Mouse (Mus musculus): ENCODE data around the gene Fam187a. TPM values are rescaled to one million over a fixed set of nuclear protein-coding genes. Genes with fewer than 3 reads are reported as not detected.
A peak's percentile ranks its signal among the peaks of the same experiment; 100 is the strongest.

Fam187a gene
- polyA plus RNA-seq, 1 experiment from 2014 or later: not detected

- H3K4me2 ChIP-seq (ENCODE audit: low read depth, low read length): no peak overlapping the region
- no peak overlapping the region for H3K27ac ChIP-seq (ENCODE audit: low read length)
- no peak overlapping the region for H3K9ac ChIP-seq (ENCODE audit: low read depth, low read length)
- peaks cover 8% of the 10 kb centered on the region for H3K27me3 ChIP-seq (ENCODE audit: control insufficient read depth, insufficient read depth, low read depth, low read length)
- H3K36me3 ChIP-seq (ENCODE audit: control insufficient read depth, insufficient read depth): no peaks in the 10 kb centered on the region
- H3K4me3 ChIP-seq (ENCODE audit: low read depth, low read length): no peak overlapping the region
- peaks cover 21% of the 10 kb centered on the region for H3K4me1 ChIP-seq (ENCODE audit: control insufficient read depth, low read depth, low read length)
- no peak for ATAC-seq (ENCODE audit: low read depth)
- WGBS (ENCODE audit: insufficient replicate concordance): 69% methylated on average over 5 of the region's 5 CpGs
- H3K9me3 ChIP-seq (replicated peaks; ENCODE audit: control insufficient read depth, low read length): no peaks in the 10 kb centered on the region
Measured at GRCm38 (mm10) chr11:102887433-102887832, 2.5 kb downstream of the Fam187a start.

- Histone ChIP-seq H3K27ac (ENCODE audit: low read length) (no peak overlapping the region), H3K27me3 (ENCODE audit: control insufficient read depth, insufficient read depth, low read depth, low read length) (peaks cover 9% of the 10 kb centered on the region; the same call in 1 of the 2 replicates), H3K9me3 (replicated peaks; ENCODE audit: control insufficient read depth, low read length) (no peaks in the 10 kb centered on the region), H3K36me3 (ENCODE audit: control insufficient read depth, insufficient read depth) (no peaks in the 10 kb centered on the region), H3K9ac (ENCODE audit: low read depth, low read length) (no peak overlapping the region), H3K4me1 (ENCODE audit: control insufficient read depth, low read depth, low read length) (peaks cover 27% of the 10 kb centered on the region), H3K4me2 (ENCODE audit: low read depth, low read length) (no peak overlapping the region), H3K4me3 (ENCODE audit: low read depth, low read length) (no peak overlapping the region)
- 47% methylated on average over 3 of the region's 3 CpGs for WGBS (ENCODE audit: insufficient replicate concordance)
- ATAC-seq (ENCODE audit: low read depth): no peak
Measured at GRCm38 (mm10) chr11:102888135-102888534, 3.2 kb downstream of the Fam187a start.

DNA sequence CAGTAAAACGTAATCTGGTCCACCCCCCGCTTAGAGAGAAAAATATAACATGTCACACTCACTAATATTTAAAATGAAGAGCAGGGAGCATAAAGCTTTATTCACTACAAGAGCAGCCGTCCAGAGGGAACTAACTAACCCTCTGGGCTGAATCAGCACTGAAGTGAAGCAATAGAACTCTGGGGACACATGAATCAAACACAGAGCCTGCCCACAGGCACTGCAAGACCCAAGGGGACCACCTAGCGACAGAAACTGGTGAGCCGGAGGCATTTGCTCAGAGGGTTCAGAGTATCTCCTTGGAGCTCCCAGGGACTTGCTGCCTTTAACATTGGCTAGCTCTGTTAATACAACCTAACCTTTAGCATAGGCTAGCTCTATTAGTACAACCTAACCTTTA is 5.1 kb downstream of the Fam187a start:
- H3K4me3 ChIP-seq (ENCODE audit: low read depth, low read length): no peak overlapping the region
- WGBS (ENCODE audit: insufficient replicate concordance): 77% methylated on average over 5 of the region's 5 CpGs
- no peak overlapping the region for H3K4me2 ChIP-seq (ENCODE audit: low read depth, low read length)
- H3K36me3 ChIP-seq (ENCODE audit: control insufficient read depth, insufficient read depth): no peaks in the 10 kb centered on the region
- peaks cover 37% of the 10 kb centered on the region for H3K4me1 ChIP-seq (ENCODE audit: control insufficient read depth, low read depth, low read length)
- H3K9ac ChIP-seq (ENCODE audit: low read depth, low read length): no peak overlapping the region
- no peak overlapping the region for H3K27ac ChIP-seq (ENCODE audit: low read length)
- peaks cover 12% of the 10 kb centered on the region; the same call in 1 of the 2 replicates for H3K27me3 ChIP-seq (ENCODE audit: control insufficient read depth, insufficient read depth, low read depth, low read length)
- H3K9me3 ChIP-seq (replicated peaks; ENCODE audit: control insufficient read depth, low read length): no peaks in the 10 kb centered on the region
- no peak for ATAC-seq (ENCODE audit: low read depth)

- peaks cover 49% of the 10 kb centered on the region for H3K4me1 ChIP-seq (ENCODE audit: control insufficient read depth, low read depth, low read length)
- H3K27ac ChIP-seq (ENCODE audit: low read length): peak overlapping the region; percentile 95
- ATAC-seq (ENCODE audit: low read depth): peak; percentile 72
- 5% methylated on average over 43 of the region's 43 CpGs for WGBS (ENCODE audit: insufficient replicate concordance)
- H3K36me3 ChIP-seq (ENCODE audit: control insufficient read depth, insufficient read depth): no peaks in the 10 kb centered on the region
- peak overlapping the region; percentile 83 for H3K4me2 ChIP-seq (ENCODE audit: low read depth, low read length)
- H3K27me3 ChIP-seq (ENCODE audit: control insufficient read depth, insufficient read depth, low read depth, low read length): peaks cover 6% of the 10 kb centered on the region; the same call in 1 of the 2 replicates
- H3K4me3 ChIP-seq (ENCODE audit: low read depth, low read length): peak overlapping the region; percentile 72
- H3K9me3 ChIP-seq (replicated peaks; ENCODE audit: control insufficient read depth, low read length): no peaks in the 10 kb centered on the region
- H3K9ac ChIP-seq (ENCODE audit: low read depth, low read length): peak overlapping the region; percentile 69
Measured at GRCm38 (mm10) chr11:102893015-102893651, 8.2 kb downstream of the Fam187a start.

DNA sequence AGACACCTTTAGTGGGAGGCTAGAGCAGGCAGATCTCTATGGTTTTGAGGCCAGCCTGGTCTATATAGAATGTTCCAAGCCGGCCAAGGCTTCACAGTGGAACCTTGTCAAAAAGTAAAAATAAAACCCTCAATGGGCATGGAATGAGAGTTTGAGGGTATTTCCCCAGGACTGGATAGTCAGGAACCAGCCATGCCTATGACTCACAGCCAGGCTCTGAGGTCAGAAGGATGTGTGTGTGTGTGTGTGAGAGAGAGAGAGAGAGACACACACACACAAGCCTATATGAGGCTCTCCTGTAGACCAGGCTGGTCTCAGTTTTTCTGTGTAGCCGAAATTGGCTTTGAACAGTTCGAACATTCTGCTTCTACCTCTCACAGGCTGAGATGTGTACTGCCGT is 9.7 kb downstream of the Fam187a start:
- H3K4me2 ChIP-seq (ENCODE audit: low read depth, low read length): peak overlapping the region; percentile 83

DNA sequence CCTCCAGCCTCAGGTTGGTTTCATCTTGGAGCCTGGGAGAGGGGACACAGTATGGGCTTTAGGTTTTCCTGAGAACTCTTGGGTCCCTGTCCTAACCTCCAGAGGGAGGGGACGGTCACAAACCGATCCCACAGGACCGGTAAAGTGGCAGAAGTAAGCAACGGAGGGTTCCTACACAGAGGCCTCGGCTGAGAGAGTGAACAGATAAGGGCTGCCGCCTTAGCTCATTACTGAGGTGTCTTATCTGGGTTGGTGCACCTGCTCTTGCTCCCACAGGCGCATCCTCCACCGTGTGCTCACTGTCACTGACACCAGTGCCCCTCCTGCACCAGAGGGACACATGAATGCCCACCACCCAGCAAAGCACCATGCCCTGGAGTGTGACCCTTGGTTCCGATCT is 10.8 kb downstream of the Fam187a start:
- no peaks in the 10 kb centered on the region for H3K36me3 ChIP-seq (ENCODE audit: control insufficient read depth, insufficient read depth)
- WGBS (ENCODE audit: insufficient replicate concordance): 24% methylated on average over 9 of the region's 9 CpGs
- peak overlapping the region; percentile 89 for H3K9ac ChIP-seq (ENCODE audit: low read depth, low read length)
- peak overlapping the region; percentile 95 for H3K27ac ChIP-seq (ENCODE audit: low read length)
- ATAC-seq (ENCODE audit: low read depth): peak; percentile 98
- H3K9me3 ChIP-seq (replicated peaks; ENCODE audit: control insufficient read depth, low read length): no peaks in the 10 kb centered on the region
- peaks cover 49% of the 10 kb centered on the region for H3K4me1 ChIP-seq (ENCODE audit: control insufficient read depth, low read depth, low read length)
- peak overlapping the region; percentile 83 for H3K4me2 ChIP-seq (ENCODE audit: low read depth, low read length)
- 0 out of 2 replicates have a peak, but pooled peaks cover 6% of the 10 kb centered on the region for H3K27me3 ChIP-seq (ENCODE audit: control insufficient read depth, insufficient read depth, low read depth, low read length)
- peak overlapping the region; percentile 72 for H3K4me3 ChIP-seq (ENCODE audit: low read depth, low read length)

More for the DNA sequence above, 9.7 kb downstream of the Fam187a start:
- Histone ChIP-seq H3K4me3 (ENCODE audit: low read depth, low read length) (peak overlapping the region; percentile 72), H3K9me3 (replicated peaks; ENCODE audit: control insufficient read depth, low read length) (no peaks in the 10 kb centered on the region), H3K27ac (ENCODE audit: low read length) (peak overlapping the region; percentile 95), H3K36me3 (ENCODE audit: control insufficient read depth, insufficient read depth) (no peaks in the 10 kb centered on the region), H3K27me3 (ENCODE audit: control insufficient read depth, insufficient read depth, low read depth, low read length) (0 out of 2 replicates have a peak, but pooled peaks cover 6% of the 10 kb centered on the region), H3K9ac (ENCODE audit: low read depth, low read length) (peak overlapping the region; percentile 89), H3K4me1 (ENCODE audit: control insufficient read depth, low read depth, low read length) (peaks cover 49% of the 10 kb centered on the region)
- 79% methylated on average over 4 of the region's 4 CpGs for WGBS (ENCODE audit: insufficient replicate concordance)
- no peak for ATAC-seq (ENCODE audit: low read depth)

GRCm38 (mm10) chr11:102896641-102897040 is 11.7 kb downstream of the Fam187a start:
- Histone ChIP-seq H3K36me3 (ENCODE audit: control insufficient read depth, insufficient read depth) (no peaks in the 10 kb centered on the region), H3K9ac (ENCODE audit: low read depth, low read length) (peak overlapping the region; percentile 32), H3K9me3 (replicated peaks; ENCODE audit: control insufficient read depth, low read length) (no peaks in the 10 kb centered on the region), H3K27ac (ENCODE audit: low read length) (peak overlapping the region; percentile 95), H3K4me3 (ENCODE audit: low read depth, low read length) (no peak overlapping the region), H3K4me2 (ENCODE audit: low read depth, low read length) (no peak overlapping the region), H3K4me1 (ENCODE audit: control insufficient read depth, low read depth, low read length) (peaks cover 44% of the 10 kb centered on the region), H3K27me3 (ENCODE audit: control insufficient read depth, insufficient read depth, low read depth, low read length) (0 out of 2 replicates have a peak, but pooled peaks cover 6% of the 10 kb centered on the region)
- 81% methylated on average over 20 of the region's 20 CpGs for WGBS (ENCODE audit: insufficient replicate concordance)
- no peak for ATAC-seq (ENCODE audit: low read depth)

GRCm38 (mm10) chr11:102898408-102898807 is 13.4 kb downstream of the Fam187a start:
- Histone ChIP-seq H3K27me3 (ENCODE audit: control insufficient read depth, insufficient read depth, low read depth, low read length) (0 out of 2 replicates have a peak, but pooled peaks cover 2% of the 10 kb centered on the region), H3K9me3 (replicated peaks; ENCODE audit: control insufficient read depth, low read length) (no peaks in the 10 kb centered on the region), H3K9ac (ENCODE audit: low read depth, low read length) (no peak overlapping the region), H3K4me2 (ENCODE audit: low read depth, low read length) (no peak overlapping the region), H3K4me3 (ENCODE audit: low read depth, low read length) (no peak overlapping the region), H3K36me3 (ENCODE audit: control insufficient read depth, insufficient read depth) (no peaks in the 10 kb centered on the region), H3K4me1 (ENCODE audit: control insufficient read depth, low read depth, low read length) (peaks cover 30% of the 10 kb centered on the region), H3K27ac (ENCODE audit: low read length) (no peak overlapping the region)
- 78% methylated on average over 9 of the region's 9 CpGs for WGBS (ENCODE audit: insufficient replicate concordance)
- no peak for ATAC-seq (ENCODE audit: low read depth)

GRCm38 (mm10) chr11:102900763-102901162 is 15.8 kb downstream of the Fam187a start, which contains the start of gene Gfap:
Gfap (minus strand) TSS chr11:102900912.
- ATAC-seq (ENCODE audit: low read depth): no peak
- H3K36me3 ChIP-seq (ENCODE audit: control insufficient read depth, insufficient read depth): peaks cover 10% of the 10 kb centered on the region
- no peak within 1 kb of the TSS for H3K27ac ChIP-seq (ENCODE audit: low read length)
- H3K4me2 ChIP-seq (ENCODE audit: low read depth, low read length): no peak within 1 kb of the TSS
- H3K9me3 ChIP-seq (replicated peaks; ENCODE audit: control insufficient read depth, low read length): no peaks in the 10 kb centered on the region
- no peak within 1 kb of the TSS for H3K9ac ChIP-seq (ENCODE audit: low read depth, low read length)
- 6% methylated on average over 7 of the region's 7 CpGs for WGBS (ENCODE audit: insufficient replicate concordance)
- peaks cover 10% of the 10 kb centered on the region for H3K4me1 ChIP-seq (ENCODE audit: control insufficient read depth, low read depth, low read length)
- H3K27me3 ChIP-seq (ENCODE audit: control insufficient read depth, insufficient read depth, low read depth, low read length): no peaks in the 10 kb centered on the region
- no peak within 1 kb of the TSS for H3K4me3 ChIP-seq (ENCODE audit: low read depth, low read length)
